Mouse (Mus musculus) lung, embryonic 14.5 days (tissue): ENCODE measurements at regions not wholly inside any gene's neighbourhood (a gene's known extent, or its start where the extent isn't known, plus 50 kb on each side); places are given as distances from the start of the nearest gene placed in this dataset.

Source experiments
- ATAC-seq: fragments of 200-750 bp; cut with Nextera tagmentation; 2 replicates; pipeline ENCODE4 v1.8.0; 2017; ENCODE audit warnings: mild to moderate bottlenecking, moderate TSS enrichment, moderate library complexity; ENCODE audit not compliant: insufficient read depth
- DNase-seq: peaks from one replicate; pipeline ENCODE4 v3.0.0-alpha.2; 2015
- H3K27ac ChIP-seq: fragments of 300-500 bp; sonication (generic); 2 replicates; pipeline ENCODE4 v1.5.1; 2014; ENCODE audit warnings: low read depth, mild to moderate bottlenecking, moderate library complexity
- H3K27me3 ChIP-seq: fragments of 300-500 bp; sonication (generic); 2 replicates; pipeline ENCODE4 v1.6.1; 2014; ENCODE audit warnings: low read length, control low read depth; ENCODE audit not compliant: insufficient read depth
- H3K36me3 ChIP-seq: fragments of 300-500 bp; sonication (generic); 2 replicates; pipeline ENCODE4 v1.6.1; 2014; ENCODE audit warnings: control low read depth; ENCODE audit not compliant: insufficient read depth
- H3K4me1 ChIP-seq: fragments of 300-500 bp; sonication (generic); 2 replicates; pipeline ENCODE4 v1.6.1; 2014; ENCODE audit warnings: antibody characterized with exemption, control low read depth; ENCODE audit not compliant: insufficient read depth
- H3K4me2 ChIP-seq: fragments of 300-500 bp; sonication (generic); 2 replicates; pipeline ENCODE4 v1.6.1; 2014; ENCODE audit warnings: mild to moderate bottlenecking
- H3K4me3 ChIP-seq: fragments of 300-500 bp; sonication (generic); 2 replicates; pipeline ENCODE4 v1.5.1; 2014; ENCODE audit warnings: low read depth, low read length
- H3K9ac ChIP-seq: fragments of 300-500 bp; sonication (generic); 2 replicates; pipeline ENCODE4 v1.6.1; 2014
- H3K9me3 ChIP-seq: fragments of 300-500 bp; sonication (generic); 2 replicates; pipeline ENCODE4 v1.6.1; 2016; ENCODE audit warnings: low read depth, low read length, control low read depth
- CTCF ChIP-seq: IDR thresholded peaks from 2 replicates; pipeline ENCODE4 v1.5.1; 2016; ENCODE audit warnings: antibody characterized with exemption, low read depth
- WGBS: fragments of 180-500 bp; shearing (Covaris S2); extraction: QIAGEN DNeasy Blood & Tissue Kit; methylation state at CpG from one replicate; pipeline ENCODE4 v1.1.7; 2014; 5-methylcytosine and 5-hydroxymethylcytosine counted together

DNA sequence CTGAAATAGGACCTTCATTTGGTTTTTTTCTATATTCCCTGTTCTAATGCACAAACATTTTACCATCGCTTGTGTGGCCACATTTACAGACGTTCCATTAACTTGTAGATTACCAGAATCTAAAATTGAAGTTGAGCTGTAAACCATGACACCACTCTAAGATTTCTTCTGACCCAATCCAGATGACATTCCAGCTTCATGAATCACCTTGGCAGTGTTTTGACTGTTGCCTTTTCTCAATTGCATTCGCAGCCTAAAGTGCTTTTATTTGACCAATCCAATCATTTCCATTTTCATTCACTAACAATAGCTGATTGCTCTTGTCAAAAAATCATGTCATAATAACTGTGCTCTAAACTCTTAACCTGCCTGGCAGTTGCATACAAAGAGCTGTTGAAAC is 144.8 kb downstream of the Mdfic start:
- Histone ChIP-seq H3K27me3 (no peaks in the 10 kb centered on the region), H3K9me3 (no peaks in the 10 kb centered on the region), H3K4me1 (no peaks in the 10 kb centered on the region), H3K9ac (no peak overlapping the region), H3K36me3 (no peaks in the 10 kb centered on the region), H3K27ac (no peak overlapping the region), H3K4me2 (no peak overlapping the region), H3K4me3 (no peak overlapping the region)
- ATAC-seq (no peak), DNase-seq (no peak)
- 70% methylated on average over 3 of the region's 3 CpGs for WGBS
- no peak for TF ChIP-seq CTCF

DNA sequence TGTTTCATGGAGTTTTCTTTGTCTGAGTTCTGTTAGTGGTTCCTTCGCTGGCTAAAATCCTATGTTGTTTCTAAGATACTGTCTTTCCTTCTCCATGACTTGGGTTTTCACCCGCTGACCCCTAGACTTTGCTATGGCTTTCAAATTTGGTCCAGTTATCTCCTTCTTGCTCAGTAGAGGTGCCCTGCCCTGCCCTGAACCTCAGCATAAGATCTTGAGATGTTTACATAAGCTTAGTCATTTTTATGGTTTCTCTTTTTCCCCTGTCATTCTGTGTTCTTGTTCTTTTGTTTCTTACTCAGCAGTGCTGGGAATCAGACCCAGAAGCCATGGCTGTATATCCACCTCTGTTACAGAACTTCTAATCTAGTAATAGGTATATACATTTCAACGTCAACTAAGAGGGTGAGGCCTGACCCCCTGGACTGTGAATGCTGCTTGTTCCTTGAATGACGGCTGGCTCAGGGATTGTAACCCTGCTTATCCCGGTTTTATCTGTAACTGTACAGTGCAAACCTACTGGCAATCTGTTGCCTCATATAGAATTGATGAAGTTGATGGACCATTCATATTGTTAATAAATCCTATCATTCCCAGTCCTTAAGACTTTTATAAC is 161.9 kb downstream of the Mdfic start:
- Histone ChIP-seq H3K36me3 (no peaks in the 10 kb centered on the region), H3K27ac (no peak overlapping the region), H3K9me3 (no peaks in the 10 kb centered on the region), H3K4me1 (no peaks in the 10 kb centered on the region), H3K9ac (no peak overlapping the region), H3K4me2 (no peak overlapping the region), H3K27me3 (no peaks in the 10 kb centered on the region), H3K4me3 (no peak overlapping the region)
- no peak for DNase-seq
- no peak for ATAC-seq
- 78% methylated on average over 5 of the region's 5 CpGs for WGBS
- no peak for TF ChIP-seq CTCF

DNA sequence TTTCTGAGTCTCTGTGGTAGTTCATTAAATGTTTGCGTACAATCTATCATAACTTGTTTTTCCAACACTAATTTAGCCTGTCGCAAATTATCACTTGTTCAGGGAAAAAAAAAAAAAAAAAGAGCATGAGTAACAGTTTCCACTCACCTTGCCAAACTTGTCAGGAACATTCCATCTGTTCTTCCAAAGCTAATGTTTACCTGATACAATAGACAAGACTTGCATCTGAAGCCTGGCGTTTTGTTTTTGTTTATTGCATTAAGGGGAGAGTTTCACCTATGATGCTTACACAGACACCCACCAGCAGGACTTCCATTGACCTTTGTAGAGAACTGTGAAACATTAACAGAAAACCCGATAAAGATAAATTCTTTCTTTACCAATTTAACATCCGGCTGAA is 172.6 kb downstream of the Mdfic start:
- no peaks in the 10 kb centered on the region for H3K27me3 ChIP-seq
- no peak for TF ChIP-seq CTCF
- no peak for ATAC-seq
- H3K4me3 ChIP-seq = no peak overlapping the region
- no peak overlapping the region for H3K4me2 ChIP-seq
- H3K4me1 ChIP-seq = no peaks in the 10 kb centered on the region
- no peak overlapping the region for H3K9ac ChIP-seq
- WGBS = 69% methylated on average over 5 of the region's 5 CpGs
- DNase-seq = no peak
- no peaks in the 10 kb centered on the region for H3K36me3 ChIP-seq
- H3K27ac ChIP-seq = no peak overlapping the region
- H3K9me3 ChIP-seq = no peaks in the 10 kb centered on the region

DNA sequence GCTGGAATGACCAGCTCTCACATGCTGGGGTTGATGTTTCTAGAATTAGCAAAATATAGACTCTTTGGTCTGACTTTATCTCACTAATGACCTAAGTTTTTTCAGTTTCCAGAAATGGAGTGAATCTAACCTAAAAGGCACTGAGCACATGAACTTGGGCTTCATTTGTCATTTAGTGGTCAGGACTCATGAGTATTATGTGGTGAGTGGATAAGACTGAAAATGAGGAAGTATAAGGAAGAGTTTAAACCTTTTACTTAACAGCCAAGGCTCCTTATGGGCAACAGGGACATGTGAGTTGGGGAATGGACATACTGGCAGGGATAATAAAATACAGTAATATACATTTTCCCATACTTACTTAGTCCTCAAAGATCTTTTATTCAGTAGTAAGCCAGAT is 180.0 kb downstream of the Mdfic start:
- DNase-seq (no peak), ATAC-seq (no peak)

DNA sequence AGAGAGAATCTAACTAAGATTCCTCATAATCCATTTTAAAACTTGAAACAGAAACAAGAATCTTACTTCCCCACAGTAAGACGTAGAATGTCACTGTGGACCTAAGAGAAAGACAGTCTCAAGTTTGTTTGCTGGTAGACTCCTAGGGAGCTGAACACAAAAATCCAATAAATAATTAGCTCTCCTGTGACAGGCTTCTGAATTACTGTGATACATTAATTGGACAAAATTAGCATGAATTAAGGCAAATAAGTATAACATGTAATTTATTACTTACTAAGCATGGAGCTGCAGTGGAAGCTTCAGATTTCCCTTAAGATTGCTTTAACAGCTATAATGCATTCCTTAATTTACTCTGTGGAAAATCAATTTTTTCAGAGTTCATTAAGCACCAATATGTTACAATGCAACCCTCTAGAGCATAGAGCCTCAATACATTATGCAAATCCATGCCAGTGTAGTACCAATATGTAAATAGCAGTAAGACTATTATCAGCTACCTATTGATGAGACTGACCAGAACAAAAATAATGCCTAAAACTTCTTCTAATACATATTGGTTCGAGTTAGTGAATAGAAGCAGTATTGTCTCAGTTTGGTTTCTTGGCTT is 182.3 kb downstream of the Mdfic start:
- DNase-seq (no peak), ATAC-seq (no peak)
- no peaks in the 10 kb centered on the region for H3K9me3 ChIP-seq
- H3K4me1 ChIP-seq = no peaks in the 10 kb centered on the region; the same call in 1 of the 2 replicates
- no peaks in the 10 kb centered on the region for H3K36me3 ChIP-seq
- 59% methylated on average over 2 of the region's 2 CpGs for WGBS
- H3K27ac ChIP-seq = no peak overlapping the region
- no peak overlapping the region for H3K4me3 ChIP-seq
- TF ChIP-seq CTCF = no peak
- H3K9ac ChIP-seq = no peak overlapping the region
- no peaks in the 10 kb centered on the region for H3K27me3 ChIP-seq
- no peak overlapping the region for H3K4me2 ChIP-seq

More for the DNA sequence above, 180.0 kb downstream of the Mdfic start:
- no peak overlapping the region for H3K4me2 ChIP-seq
- no peak for TF ChIP-seq CTCF
- H3K9me3 ChIP-seq = no peaks in the 10 kb centered on the region
- no peak overlapping the region for H3K9ac ChIP-seq
- no peak overlapping the region for H3K4me3 ChIP-seq
- H3K36me3 ChIP-seq = no peaks in the 10 kb centered on the region
- H3K27me3 ChIP-seq = no peaks in the 10 kb centered on the region
- H3K4me1 ChIP-seq = no peaks in the 10 kb centered on the region
- H3K27ac ChIP-seq = no peak overlapping the region

DNA sequence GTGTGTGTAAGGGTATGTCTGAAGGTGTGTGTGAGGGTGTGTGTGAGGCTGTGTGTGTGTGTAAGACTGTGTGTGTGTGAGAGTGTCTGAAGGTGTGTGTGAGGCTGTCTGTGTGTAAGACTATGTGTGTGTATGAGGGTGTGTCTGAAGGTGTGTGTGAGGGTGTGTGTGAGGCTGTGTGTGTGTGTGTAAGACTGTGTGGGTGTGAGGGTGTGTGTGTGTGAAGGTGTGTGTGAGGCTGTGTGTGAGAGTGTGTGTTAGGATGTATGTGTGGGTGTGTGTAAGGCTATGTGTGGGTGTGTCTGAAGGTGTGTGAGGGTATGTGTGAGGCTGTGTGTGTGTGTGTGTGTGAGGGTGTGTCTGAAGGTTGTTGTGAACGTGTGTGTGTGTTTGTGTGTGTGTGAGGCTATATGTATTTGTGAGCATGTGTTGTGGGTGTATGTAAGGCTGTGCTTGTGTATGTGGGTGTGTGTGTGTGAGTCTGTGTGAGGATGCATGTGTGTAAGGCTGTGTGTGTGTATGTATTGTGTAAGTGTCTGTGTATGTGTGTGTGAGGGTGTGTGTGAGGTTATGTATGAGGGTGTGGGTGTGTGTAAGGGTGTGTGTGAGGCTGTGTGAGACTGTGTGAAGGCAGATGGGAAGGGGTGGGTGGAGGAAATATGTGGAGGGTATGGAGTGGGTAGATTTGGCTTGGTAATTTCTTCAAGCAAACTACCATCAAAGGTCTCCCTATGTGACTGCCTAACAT is 190.1 kb downstream of the Mdfic start:
- Histone ChIP-seq H3K36me3 (no peaks in the 10 kb centered on the region), H3K4me3 (no peak overlapping the region), H3K4me2 (no peak overlapping the region), H3K4me1 (no peaks in the 10 kb centered on the region; the same call in 1 of the 2 replicates), H3K9me3 (no peaks in the 10 kb centered on the region), H3K9ac (no peak overlapping the region), H3K27ac (no peak overlapping the region), H3K27me3 (no peaks in the 10 kb centered on the region)
- ATAC-seq = no peak; the same call in 1 of the 2 replicates
- DNase-seq = no peak
- TF ChIP-seq CTCF = no peak
- WGBS = 62% methylated on average over 1 of the region's 1 CpGs

DNA sequence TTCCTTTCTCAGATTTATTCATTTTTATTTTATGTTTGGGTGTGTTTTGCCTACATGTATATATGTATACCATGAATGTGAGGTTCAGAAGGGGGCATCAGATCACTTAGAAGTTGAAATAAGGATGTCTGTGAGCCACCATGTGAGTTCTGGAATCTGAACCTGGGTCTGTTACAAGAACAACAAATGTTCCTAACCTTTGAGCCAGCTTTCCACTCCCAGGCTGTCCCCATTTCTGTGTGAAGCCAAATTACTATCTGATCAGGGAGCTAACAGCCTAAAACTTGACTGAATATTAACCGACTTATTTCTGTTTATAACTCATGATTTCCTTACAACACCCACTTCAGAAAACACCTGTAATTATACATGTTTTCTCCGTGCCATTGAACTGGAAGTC is 209.2 kb downstream of the Mdfic start:
- Histone ChIP-seq H3K4me1 (no peaks in the 10 kb centered on the region), H3K27ac (no peak overlapping the region), H3K27me3 (no peaks in the 10 kb centered on the region), H3K9me3 (no peaks in the 10 kb centered on the region), H3K36me3 (no peaks in the 10 kb centered on the region), H3K4me3 (no peak overlapping the region), H3K9ac (no peak overlapping the region), H3K4me2 (no peak overlapping the region)
- TF ChIP-seq CTCF = no peak
- DNase-seq (no peak), ATAC-seq (no peak)
- WGBS = 81% methylated on average over 2 of the region's 2 CpGs
